ENCODE assay signal across 8 mouse cellular contexts in genomic region chr9:62344545-62344944, GRCm38 (mm10). TPM values are rescaled to one million over a fixed set of nuclear protein-coding genes. Genes with fewer than 3 reads are reported as not detected.
DNase-seq lines count a peak whose midpoint lies in the region; ATAC-seq and TF ChIP-seq lines count a peak whose summit lies in the region.

No protein-coding gene starts in this region.

- no peaks in the 10 kb centered on the region for H3K9me3 ChIP-seq in intestine, embryonic 14.5 days (ENCODE audit: control insufficient read depth, low read length)
- H3K9me3 ChIP-seq in midbrain, embryonic 16.5 days (replicated peaks; ENCODE audit: control insufficient read depth, low read length, poor library complexity, severe bottlenecking): no peaks in the 10 kb centered on the region

- no peaks in the 10 kb centered on the region for H3K27me3 ChIP-seq in intestine, embryonic 14.5 days (replicated peaks; ENCODE audit: control insufficient read depth, insufficient read depth, low read length)
- no peaks in the 10 kb centered on the region for H3K27me3 ChIP-seq in liver, adult 2 months (ENCODE audit: control insufficient read depth, insufficient read depth, low read length)
- H3K27me3 ChIP-seq in midbrain, embryonic 16.5 days (ENCODE audit: control insufficient read depth, insufficient read depth, low read depth, low read length): no peaks in the 10 kb centered on the region

- peak; percentile 54 to 59 for DNase-seq in left cerebral cortex, adult 18-20 months (ENCODE audit: low spot score in 2 of 2)
- no peak for DNase-seq in left cerebral cortex, adult 8-10 months (ENCODE audit: low spot score in 2 of 2)
- DNase-seq in gastrocnemius, postnatal 36 days: peak; percentile 44 to 52
- peak; percentile 81 for DNase-seq in intestine, embryonic 14.5 days (ENCODE audit: low spot score)
- DNase-seq in liver, adult 2 months (ENCODE audit: extremely low read depth, low read depth, low spot score): peak; percentile 82
- DNase-seq in spleen, postnatal 4 days (ENCODE audit: low spot score in 2 of 2): peak; percentile 73 to 85

- WGBS in intestine, embryonic 14.5 days: 0% methylated on average over 24 of the region's 26 CpGs
- under 1% methylated on average over 26 of the region's 26 CpGs for WGBS in liver, adult 2 months
- WGBS in midbrain, embryonic 16.5 days: 0% methylated on average over 26 of the region's 26 CpGs

- peaks cover 29% of the 10 kb centered on the region for H3K4me1 ChIP-seq in intestine, embryonic 14.5 days (replicated peaks; ENCODE audit: control insufficient read depth, insufficient read depth, low read length)
- peaks cover 23% of the 10 kb centered on the region for H3K4me1 ChIP-seq in liver, adult 2 months (ENCODE audit: control insufficient read depth, insufficient read depth, low read length)
- peaks cover 33% of the 10 kb centered on the region for H3K4me1 ChIP-seq in midbrain, embryonic 16.5 days (ENCODE audit: control insufficient read depth, insufficient read depth, low read length)

- H3K79me2 ChIP-seq in liver, adult 2 months (ENCODE audit: control insufficient read depth, insufficient read depth, low read length): peaks cover 44% of the 10 kb centered on the region; the same call in 1 of the 2 replicates

- H3K27ac ChIP-seq in intestine, embryonic 14.5 days (ENCODE audit: low read depth): peak overlapping the region; percentile 99
- H3K27ac ChIP-seq in liver, adult 2 months (replicated peaks; ENCODE audit: insufficient read depth, low read depth, low read length): peak overlapping the region; percentile 98
- H3K27ac ChIP-seq in midbrain, embryonic 16.5 days (ENCODE audit: low read length): peak overlapping the region; percentile 98

- no peaks in the 10 kb centered on the region for H3K36me3 ChIP-seq in intestine, embryonic 14.5 days (ENCODE audit: control insufficient read depth, insufficient read depth, low read length)
- H3K36me3 ChIP-seq in liver, adult 2 months (ENCODE audit: control insufficient read depth, insufficient read depth, low read length): no peaks in the 10 kb centered on the region
- H3K36me3 ChIP-seq in midbrain, embryonic 16.5 days (ENCODE audit: control insufficient read depth, insufficient read depth, low read length): no peaks in the 10 kb centered on the region

- intact Hi-C loops in gastrocnemius, postnatal 36 days (cut with DNase I): no loop called here

- TF ChIP-seq CTCF in liver, adult 2 months (IDR thresholded peaks at IDR 0.05; ENCODE audit: low read depth, low read length): no peak

- peak overlapping the region; percentile 98 for H3K4me3 ChIP-seq in intestine, embryonic 14.5 days (ENCODE audit: low read depth, low read length)
- peak overlapping the region; percentile 94 for H3K4me3 ChIP-seq in liver, adult 2 months (ENCODE audit: insufficient read depth, low read depth, low read length)
- H3K4me3 ChIP-seq in midbrain, embryonic 16.5 days (ENCODE audit: low read depth, low read length): peak overlapping the region; percentile 87

- H3K9ac ChIP-seq in intestine, embryonic 14.5 days (ENCODE audit: low read length): peak overlapping the region; percentile 99
- peak overlapping the region; percentile 99 for H3K9ac ChIP-seq in liver, adult 2 months (ENCODE audit: low read depth, low read length)
- H3K9ac ChIP-seq in midbrain, embryonic 16.5 days (ENCODE audit: low read depth, low read length): peak overlapping the region; percentile 99

- TF ChIP-seq POLR2A in liver, adult 2 months (IDR thresholded peaks at IDR 0.05; ENCODE audit: extremely low read depth, insufficient read depth, low read length): peak; percentile 31; the same call in 1 of the 2 replicates

- peak; percentile 15; the same call in 1 of the 2 replicates for ATAC-seq in common myeloid progenitor, adult 5-6 weeks (replicated peaks; ENCODE audit: low read depth, poor library complexity, severe bottlenecking)
- peak; percentile 44 for ATAC-seq in intestine, embryonic 14.5 days (replicated peaks; ENCODE audit: low FRiP score, low TSS enrichment, low read depth)
- 0 out of 2 replicates have a peak, but pooled peaks have one; percentile 5 for ATAC-seq in midbrain, embryonic 16.5 days

- peak overlapping the region; percentile 93 for H3K4me2 ChIP-seq in intestine, embryonic 14.5 days (ENCODE audit: low read length)
- H3K4me2 ChIP-seq in midbrain, embryonic 16.5 days (ENCODE audit: low read length): peak overlapping the region; percentile 84

RNA-seq across cellular contexts. Expression of gene Anp32a, which starts 3.5 kb away (rescaled TPM):
- 100 to 1,000 TPM; 255 to 287 TPM for total RNA-seq in left cerebral cortex, adult 18-20 months (2021)
- total RNA-seq in left cerebral cortex, adult 8-10 months (2022): 100 to 1,000 TPM; 280 to 364 (median 327) TPM
- 731 and 775 TPM in 2 replicates for total RNA-seq in common myeloid progenitor, adult 5-6 weeks (2017)
- total RNA-seq in gastrocnemius, postnatal 36 days (2021): 10 to 100 TPM; 60.8 to 62.9 TPM
- 99.8 and 103 TPM in 2 replicates for polyA plus RNA-seq in intestine, embryonic 14.5 days (2014; fragmentation: Nextera tagmentation; extraction: Ambion mirVana)
- total RNA-seq in liver, adult 2 months (2014; rRNA removed): 78.8 and 96.2 TPM in 2 replicates
- polyA plus RNA-seq in liver, adult 2 months (2012; rRNA removed): 27.3 and 32.2 TPM in 2 replicates
- 107 and 117 TPM in 2 replicates for polyA plus RNA-seq in midbrain, embryonic 16.5 days (2015; fragmentation: Nextera tagmentation; extraction: Ambion mirVana)

Comparison
In these comparisons a context has a peak if more than half of its experiments do, and no peak if none do; other contexts are left out.
1. DNase-seq: peak in left cerebral cortex, adult 18-20 months (2 of 2), gastrocnemius, postnatal 36 days (2 of 2), intestine, embryonic 14.5 days (single experiment), liver, adult 2 months (single experiment) and spleen, postnatal 4 days (2 of 2); none in left cerebral cortex, adult 8-10 months (0 of 2).
2. Peak in every context shown above with its lines, with median percentiles within 50 percentile points of each other: ATAC-seq, H3K27ac ChIP-seq, H3K4me3 ChIP-seq and H3K9ac ChIP-seq.